Mouse (Mus musculus): ENCODE data around the gene Mtr. TPM values are rescaled to one million over a fixed set of nuclear protein-coding genes. Genes with fewer than 3 reads are reported as not detected.
"Not testable (repeated sequence)": the region's sequence is repeated elsewhere in the genome, so short reads cannot be mapped to it uniquely, and the experiment has no call there.

The Mtr gene
- total RNA-seq, 2 experiments from 2014 or later = 21.9 to 24.0 TPM

DNA sequence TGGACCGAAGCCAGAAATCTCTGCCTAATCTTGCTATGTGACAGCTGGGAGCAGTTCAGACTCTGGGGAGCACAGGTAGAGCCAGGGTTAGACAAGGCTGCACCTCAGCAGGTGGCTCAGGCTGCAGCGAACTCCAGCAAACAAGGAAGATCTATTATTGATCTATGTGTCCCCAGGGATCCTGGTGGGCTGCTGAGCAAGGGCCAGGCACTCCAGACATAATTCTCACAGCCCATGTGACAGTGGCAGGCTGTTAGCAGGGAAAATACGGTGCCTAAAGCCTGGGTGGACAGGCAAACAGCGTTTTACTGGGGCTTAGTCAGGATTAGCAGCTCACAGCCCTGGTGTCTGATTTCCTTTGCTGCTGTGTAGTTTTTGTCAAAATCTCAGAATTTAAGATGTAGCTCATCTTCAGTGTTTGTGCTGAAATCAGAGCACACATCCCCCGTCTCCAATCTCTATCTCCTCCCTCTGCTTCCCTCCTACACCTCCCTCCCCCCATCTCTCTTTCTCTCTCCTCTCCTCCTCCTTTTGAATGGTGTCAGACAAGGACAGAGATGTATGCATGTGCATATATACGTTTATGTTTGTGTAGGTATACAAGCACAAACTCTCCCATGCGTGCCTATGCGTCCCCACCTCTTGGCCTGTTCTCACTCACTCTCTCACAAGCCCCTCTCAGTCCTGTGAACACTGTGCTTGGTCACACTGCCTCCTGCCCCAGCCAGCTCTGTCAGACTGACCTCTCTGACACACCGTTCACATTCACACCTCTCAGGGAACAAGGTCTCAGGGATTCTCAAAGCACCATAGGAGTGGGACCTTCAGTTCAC is 98.4 kb downstream of the Mtr start:
- DNase-seq = no peak

DNA sequence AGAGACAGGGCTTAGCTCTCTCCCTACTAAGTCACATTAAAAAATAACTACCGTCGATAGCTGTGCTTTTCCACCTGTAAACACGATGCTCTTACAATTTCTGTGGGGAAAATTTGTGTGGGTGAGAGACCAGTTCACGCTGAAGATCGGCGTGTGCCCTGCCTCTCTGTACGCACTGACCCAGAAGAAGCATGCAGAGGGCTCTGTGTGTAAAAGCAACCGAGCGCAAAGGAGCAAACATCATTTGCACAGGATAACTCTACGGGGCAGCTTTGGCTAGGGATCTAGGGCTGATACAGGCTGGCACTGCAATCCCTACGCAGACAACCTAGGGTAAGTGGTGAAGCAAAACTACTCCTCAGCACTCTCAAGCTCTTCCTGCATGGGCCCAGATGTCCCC is 104.0 kb downstream of the Mtr start:
- no peak for DNase-seq

DNA sequence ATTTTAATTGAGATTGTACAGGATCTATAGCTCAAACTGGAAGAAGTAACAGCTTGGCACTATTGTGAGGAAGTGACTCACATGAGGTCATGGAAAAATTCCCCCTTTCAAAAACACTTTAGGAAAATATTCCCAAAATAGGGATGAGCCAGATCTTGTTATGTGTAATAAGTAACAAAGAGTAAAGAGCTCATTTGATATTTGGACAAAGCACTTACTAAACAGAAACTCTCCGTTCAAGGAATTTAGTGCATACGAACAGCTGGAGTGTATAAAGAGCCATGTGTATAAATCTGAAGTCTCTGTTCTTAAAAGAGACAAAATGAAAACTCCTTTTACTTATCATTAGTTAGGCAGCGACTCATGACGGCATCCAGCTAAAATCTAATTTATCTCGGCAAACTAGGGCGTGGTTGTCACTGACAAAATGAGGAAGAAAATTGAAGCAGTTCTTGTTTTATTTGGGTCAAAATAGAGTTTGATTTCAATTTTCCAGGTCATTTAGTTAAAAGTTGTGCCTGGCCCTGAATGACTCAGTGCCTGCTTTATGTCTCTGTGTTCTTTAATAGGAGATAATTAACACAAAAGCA is 110.9 kb downstream of the Mtr start:
- DNase-seq = no peak

DNA sequence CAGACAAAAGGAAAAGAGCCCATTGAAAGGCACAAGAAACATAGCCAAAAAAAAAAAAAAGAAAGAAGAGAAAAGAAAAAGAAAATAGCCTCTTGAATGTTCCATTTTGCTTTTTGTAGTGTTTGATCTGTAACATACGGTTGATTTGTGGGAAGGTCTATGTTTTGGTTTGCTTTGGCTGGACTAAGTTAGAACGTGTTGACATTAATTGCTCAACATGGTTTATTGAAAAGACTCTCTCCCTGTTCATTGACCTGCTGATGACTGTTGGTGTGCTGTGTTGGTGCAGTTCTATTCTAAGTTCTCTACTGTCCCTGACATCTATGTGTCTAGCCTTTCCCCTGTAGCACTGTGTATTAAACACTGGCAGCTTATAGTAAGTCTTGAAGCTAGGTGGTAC is 111.5 kb downstream of the Mtr start:
- DNase-seq = no peak

DNA sequence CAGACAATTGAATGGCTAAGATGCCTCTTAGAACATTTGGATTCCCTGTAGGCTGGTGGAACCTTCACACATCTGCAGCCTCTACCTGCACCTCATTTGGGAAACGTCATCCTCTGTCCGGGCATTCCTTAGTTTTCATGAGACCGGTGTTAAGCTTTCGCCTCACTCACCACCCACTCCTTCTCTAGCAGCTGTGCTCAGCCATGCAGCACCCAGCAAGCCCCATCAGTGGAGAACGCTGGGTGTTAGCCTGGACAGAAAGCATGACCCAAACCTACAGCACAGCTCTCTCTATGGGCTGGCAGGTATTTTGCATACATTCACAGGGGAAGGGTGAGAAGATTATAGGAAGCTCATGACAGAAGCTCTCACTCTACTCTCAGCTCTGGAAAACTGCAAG is 114.6 kb downstream of the Mtr start:
- no peak for DNase-seq

DNA sequence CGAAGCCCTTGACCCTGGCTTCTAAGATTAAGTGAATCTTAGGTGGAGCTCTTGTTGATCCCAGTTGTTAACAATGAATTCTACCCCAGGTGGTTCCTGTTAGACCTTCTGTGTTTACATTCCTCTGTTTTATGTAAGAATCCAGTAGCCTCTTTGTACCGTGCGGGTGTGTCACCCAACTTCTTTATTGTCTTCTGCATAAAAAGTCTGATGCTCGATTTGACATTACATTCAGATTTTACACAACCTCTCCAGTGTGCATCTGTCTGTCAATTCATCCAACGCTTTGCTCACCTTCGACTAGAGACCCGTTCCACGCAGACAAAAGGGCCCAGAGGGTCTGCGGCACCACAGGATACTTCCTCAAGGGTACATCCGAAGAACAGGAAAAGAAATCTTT is 121.5 kb downstream of the Mtr start:
- not testable (repeated sequence) for DNase-seq

DNA sequence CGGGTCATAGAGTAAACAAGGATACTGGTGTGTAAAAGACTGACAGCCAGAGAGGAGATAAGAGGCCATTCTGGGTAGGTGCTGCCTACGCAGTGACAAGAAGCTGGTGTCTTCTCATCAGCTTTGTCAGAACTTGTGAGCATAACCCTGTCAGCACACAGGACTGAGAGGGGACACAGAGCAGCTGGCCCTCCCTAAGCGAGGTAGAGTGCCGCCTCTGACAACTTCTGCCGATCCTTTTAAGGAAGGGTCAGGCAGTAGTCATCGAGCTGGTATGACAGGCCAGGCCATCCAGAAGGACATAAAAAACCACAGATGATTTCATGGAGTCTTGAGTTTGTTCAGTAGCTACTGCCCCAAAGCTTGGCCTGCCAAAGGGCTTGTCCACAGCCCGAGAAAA is 124.4 kb downstream of the Mtr start:
- no peak for DNase-seq

Other genes with a start within 250 kb of the Mtr start
- gene Ryr2, start 151.2 kb downstream of the Mtr start, total RNA-seq (2021) = under 1 TPM; 0.33 to 0.75 TPM
- 1,000 to 10,000 TPM; 1,429 to 1,530 TPM for gene Actn2, start 82.6 kb upstream of the Mtr start, total RNA-seq (2021)
- gene Heatr1, start 136.9 kb upstream of the Mtr start, total RNA-seq (2021) = 10 to 100 TPM; 11.8 to 13.5 TPM
- 10 to 100 TPM; 27.4 to 32.7 TPM for gene Lgals8, start 206.8 kb upstream of the Mtr start, total RNA-seq (2021)